Mouse (Mus musculus) myocyte (in vitro differentiated cells): ENCODE data around the gene Xxylt1.

Source experiments
- MYOD1 ChIP-seq, 3 experiments: IDR thresholded peaks; one replicate each; pipeline ENCODE4 v1.6.1; 2011; ENCODE audit warnings: control low read depth in 2 of 3, low read depth in 2 of 3, mild to moderate bottlenecking in 2 of 3, moderate library complexity in 1 of 3; ENCODE audit not compliant: insufficient read length in 2 of 3, control insufficient read depth in 1 of 3
- POLR2A ChIP-seq: IDR thresholded peaks from one replicate; pipeline ENCODE4 v1.6.1; 2011; ENCODE audit warnings: low read depth, mild to moderate bottlenecking, control low read depth, moderate library complexity; ENCODE audit not compliant: insufficient read length

GRCm38 (mm10) chr16:31070358-31071133 lies 10.7 kb downstream of the Xxylt1 start:
- no peak for TF ChIP-seq POLR2A
- no peak for TF ChIP-seq MYOD1 (IDR thresholded peaks at IDR 0.05; ENCODE audit: control insufficient read depth in 1 of 3, insufficient read length in 2 of 3, low read depth in 2 of 3)
